Mouse (Mus musculus) layer of hippocampus, postnatal 36 days (tissue): ENCODE results near the gene Slc7a15. TPM values are rescaled to one million over a fixed set of nuclear protein-coding genes. Genes with fewer than 3 reads are reported as not detected.

ENCODE experiments used
- DNase-seq, 2 experiments: peaks; one replicate each; pipeline ENCODE4 v3.0.0; 2022
- total RNA-seq, 2 experiments: library from RNA; stranded (reverse); gene quantifications; 2 replicates each; pipeline ENCODE4 v1.2.3; 2021

Slc7a15 gene
- total RNA-seq, 2 experiments from 2014 or later = not detected

DNA sequence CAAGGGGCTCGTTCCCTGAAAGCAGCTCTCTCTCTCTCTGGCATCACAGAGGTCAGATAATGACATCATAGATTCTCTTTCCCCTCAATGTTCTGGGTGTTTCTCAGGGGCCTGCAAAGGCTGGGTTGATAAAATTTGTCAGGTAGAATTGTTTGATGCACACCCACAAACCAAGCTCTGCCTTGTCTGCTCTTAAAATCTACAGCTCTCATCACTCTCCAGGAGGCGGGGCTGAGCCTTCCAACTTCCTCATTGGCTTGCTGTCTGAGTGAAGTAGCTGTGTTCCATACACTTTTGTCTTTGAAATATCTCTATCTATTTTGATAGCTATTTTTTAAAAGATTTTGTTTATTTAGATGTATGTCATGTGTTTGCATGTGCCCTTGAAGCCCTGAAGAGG is 116.7 kb downstream of the Slc7a15 start:
- no peak for DNase-seq

Other genes with a start within 250 kb of the Slc7a15 start
- gene Rhob, start 99.1 kb downstream of the Slc7a15 start, total RNA-seq = 100 to 1,000 TPM; 354 to 385 TPM
- 100 to 1,000 TPM; 194 to 203 TPM for gene Pum2, start 75.1 kb upstream of the Slc7a15 start, total RNA-seq
- 1 to 10 TPM in 1 of 2 experiments, under 1 TPM in 1; 0.52 to 1.4 TPM for gene Sdc1, start 172.3 kb upstream of the Slc7a15 start, total RNA-seq